Mouse (Mus musculus): ENCODE measurements around the gene Otub2. TPM values are rescaled to one million over a fixed set of nuclear protein-coding genes. Genes with fewer than 3 reads are reported as not detected.
"Not testable (repeated sequence)": the region's sequence is repeated elsewhere in the genome, so short reads cannot be mapped to it uniquely, and the experiment has no call there.

Gene Otub2
- total RNA-seq, 2 experiments from 2014 or later: 3.2 to 3.5 TPM

DNA sequence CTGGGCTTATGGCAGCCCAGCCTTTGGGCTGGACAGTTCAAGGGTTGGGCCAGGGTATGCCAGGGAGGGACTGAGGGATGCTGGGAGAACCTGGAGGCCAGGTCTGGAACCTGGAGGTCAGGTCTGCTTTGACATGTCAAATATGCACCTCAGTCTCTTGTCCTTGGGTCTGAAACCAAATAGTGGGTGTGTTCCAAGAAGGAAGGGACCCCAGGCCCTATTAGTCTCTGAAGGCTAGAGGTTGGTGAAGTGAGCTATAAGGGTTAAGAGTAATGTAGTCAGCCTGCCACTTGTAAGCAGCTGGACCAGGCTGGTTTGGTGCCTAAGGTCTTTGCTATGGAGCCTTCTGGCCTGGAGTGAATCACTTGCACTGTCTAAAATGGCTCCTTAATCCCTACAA, 46.4 kb downstream of the Otub2 start:
- no peak for DNase-seq (ENCODE audit: low spot score in 2 of 2)

DNA sequence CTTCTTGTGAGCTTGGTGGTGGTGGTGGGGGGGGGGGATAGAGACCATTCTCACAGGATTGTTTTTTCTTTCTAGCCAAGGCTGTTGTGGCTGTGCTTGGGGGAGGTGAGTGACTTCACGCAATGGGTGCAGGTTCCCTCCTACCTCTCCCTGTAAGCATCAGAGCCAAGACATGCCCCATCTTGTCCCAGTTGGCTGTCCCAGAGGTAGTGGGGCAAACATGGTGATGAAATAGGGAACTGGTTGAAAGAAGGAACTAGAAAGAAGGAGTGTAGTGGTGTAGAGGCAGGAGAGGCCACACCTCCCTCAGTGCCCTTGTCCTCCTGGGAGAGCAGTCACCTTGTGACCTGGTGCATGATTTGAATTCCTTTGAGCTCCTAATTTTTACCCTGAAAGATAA, 49.1 kb downstream of the Otub2 start:
- DNase-seq (ENCODE audit: low spot score in 2 of 2): no peak

DNA sequence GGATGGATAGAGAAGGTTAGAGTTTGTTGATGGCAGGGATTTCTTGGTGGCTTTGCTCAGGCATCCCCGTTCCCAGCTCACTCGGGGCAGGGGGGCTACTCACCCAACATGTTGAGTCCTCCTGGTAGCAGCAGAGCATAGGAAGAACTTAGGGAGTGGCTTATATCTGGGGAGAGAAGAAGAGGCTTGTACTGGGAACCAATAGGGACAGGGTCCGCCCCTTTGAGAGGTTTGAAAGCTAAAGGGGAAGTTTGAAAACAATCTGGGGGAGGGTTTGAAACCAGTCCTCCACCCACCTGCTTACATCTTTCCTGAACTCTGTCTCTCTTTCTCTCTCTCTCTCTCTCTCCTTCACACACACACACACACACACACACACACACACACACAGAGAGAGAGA, 55.0 kb downstream of the Otub2 start, which contains the start of gene Ifi27l2a:
TSS of gene Ifi27l2a (minus strand) at position 157 of the 400 bp plus-strand sequence.
- no peak for DNase-seq (ENCODE audit: low spot score in 2 of 2)

DNA sequence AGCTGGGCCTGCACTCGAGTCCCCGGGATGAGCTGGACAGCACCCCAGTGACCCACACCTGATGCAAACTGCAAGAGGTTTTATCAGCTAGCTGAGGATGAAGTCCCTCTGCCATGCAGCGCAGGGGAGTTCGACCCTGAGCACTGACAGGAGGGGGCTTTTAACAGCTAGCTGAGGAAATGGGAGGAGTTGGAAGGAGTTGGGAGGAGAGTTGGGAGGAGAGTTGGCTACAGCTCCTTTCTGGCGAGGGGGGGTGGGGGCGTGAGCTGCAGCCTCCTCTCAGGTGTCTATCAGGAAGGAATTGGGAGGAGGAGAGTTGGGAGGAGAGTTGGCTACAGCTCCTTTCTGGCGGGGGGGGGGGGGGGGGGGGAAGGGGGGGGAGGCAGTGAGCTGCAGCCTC, 55.8 kb downstream of the Otub2 start:
- DNase-seq (ENCODE audit: low spot score in 2 of 2): not testable (repeated sequence)

DNA sequence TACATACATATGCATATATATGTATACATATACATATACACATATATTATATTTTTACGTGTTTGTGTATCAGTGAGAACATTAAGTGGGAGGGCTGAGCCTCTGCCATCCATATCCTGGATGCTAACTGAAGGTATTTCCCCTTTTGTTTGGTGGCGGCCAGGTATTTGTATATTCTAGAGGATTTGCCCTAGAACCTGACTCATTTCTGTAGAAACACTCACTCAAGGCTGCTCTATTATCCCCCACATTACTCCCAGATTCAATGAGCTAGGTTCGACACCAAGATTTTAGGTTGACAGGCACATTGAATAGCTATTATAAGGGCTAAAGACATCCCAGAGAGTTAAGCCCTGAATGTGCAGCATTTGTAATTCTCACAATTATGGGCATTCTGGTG, 56.6 kb downstream of the Otub2 start:
- DNase-seq (ENCODE audit: low spot score in 2 of 2): no peak

DNA sequence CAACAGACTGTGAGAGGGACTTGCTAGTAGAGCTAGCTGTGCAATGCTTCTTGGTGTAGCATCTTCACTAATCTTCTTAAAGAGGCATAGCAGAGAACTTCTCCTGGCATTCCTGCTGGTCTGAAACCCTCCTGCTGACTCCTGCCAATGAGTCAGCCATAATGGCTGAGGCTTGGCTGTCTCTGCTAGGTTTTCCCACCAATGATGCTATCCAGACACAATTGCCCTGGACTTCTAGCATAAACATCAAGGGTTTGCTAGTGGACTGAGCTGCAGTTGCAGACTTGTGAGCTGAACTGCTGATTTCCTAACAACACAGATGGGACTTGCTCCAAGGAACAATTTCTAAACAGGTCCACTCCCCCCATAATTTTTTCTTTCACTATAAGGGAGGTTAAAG, 64.9 kb downstream of the Otub2 start:
- no peak for DNase-seq (ENCODE audit: low spot score in 2 of 2)

Other genes starting within 250 kb of the Otub2 start
- 1 to 10 TPM; 4.8 to 6.9 TPM for gene Prima1, start 146.5 kb upstream of the Otub2 start, total RNA-seq (2021)
- gene Fam181a, start 77.7 kb upstream of the Otub2 start, total RNA-seq (2021): not detected
- 1 to 10 TPM; 2.5 to 5.2 TPM for gene Asb2, start 32.7 kb upstream of the Otub2 start, total RNA-seq (2021)
- gene 9330161L09Rik, start 19.1 kb downstream of the Otub2 start, total RNA-seq (2021): 1 to 10 TPM; 2.6 to 3.0 TPM
- 100 to 1,000 TPM; 109 to 116 TPM for gene Ddx24, start 37.1 kb downstream of the Otub2 start, total RNA-seq (2021)
- 100 to 1,000 TPM; 377 to 414 TPM for gene Ifi27, start 45.5 kb downstream of the Otub2 start, total RNA-seq (2021)
- 10 to 100 TPM; 10.1 to 11.7 TPM for gene Ifi27l2a, start 55.0 kb downstream of the Otub2 start, total RNA-seq (2021)
- gene Ifi27l2b, start 68.5 kb downstream of the Otub2 start, total RNA-seq (2021): not detected
- gene Ppp4r4, start 143.6 kb downstream of the Otub2 start, total RNA-seq (2021): 1 to 10 TPM; 3.3 to 3.7 TPM
- 10 to 100 TPM in 1 of 2 experiments, 1 to 10 TPM in 1; 1.5 to 11.8 TPM for gene Serpina10, start 242.8 kb downstream of the Otub2 start, total RNA-seq (2021)

Data from adrenal gland, postnatal 4 days (tissue).